Mouse (Mus musculus) neural tube, embryonic 13.5 days (tissue): Measurements from ENCODE around the gene Trmo. TPM values are rescaled to one million over a fixed set of nuclear protein-coding genes. Genes with fewer than 3 reads are reported as not detected.

Source experiments
- ATAC-seq: fragments of 200-750 bp; cut with Nextera tagmentation; 2 replicates; pipeline ENCODE4 v1.8.0; 2017; ENCODE audit warnings: low read depth, mild to moderate bottlenecking, moderate TSS enrichment, moderate library complexity
- H3K27ac ChIP-seq: fragments of 300-500 bp; sonication (generic); replicated peaks from 2 replicates; pipeline ENCODE4 v1.5.1; 2015; ENCODE audit warnings: moderate library complexity, mild to moderate bottlenecking, inconsistent platforms
- H3K27me3 ChIP-seq: fragments of 300-500 bp; sonication (generic); 2 replicates; pipeline ENCODE4 v1.6.1; 2015; ENCODE audit warnings: mild to moderate bottlenecking, inconsistent platforms
- H3K36me3 ChIP-seq: fragments of 300-500 bp; sonication (generic); 2 replicates; pipeline ENCODE4 v1.6.1; 2015; ENCODE audit warnings: mild to moderate bottlenecking, inconsistent platforms
- H3K4me1 ChIP-seq: fragments of 300-500 bp; sonication (generic); replicated peaks from 2 replicates; pipeline ENCODE4 v1.6.1; 2015; ENCODE audit warnings: inconsistent platforms
- H3K4me2 ChIP-seq: fragments of 300-500 bp; sonication (generic); 2 replicates; pipeline ENCODE4 v1.6.1; 2015; ENCODE audit warnings: inconsistent platforms, mild to moderate bottlenecking, moderate library complexity
- H3K4me3 ChIP-seq: fragments of 300-500 bp; sonication (generic); 2 replicates; pipeline ENCODE4 v1.5.1; 2015; ENCODE audit warnings: mild to moderate bottlenecking, inconsistent platforms
- H3K9ac ChIP-seq: fragments of 300-500 bp; sonication (generic); 2 replicates; pipeline ENCODE4 v1.6.1; 2015; ENCODE audit warnings: moderate library complexity, mild to moderate bottlenecking, inconsistent platforms
- H3K9me3 ChIP-seq: fragments of 300-500 bp; sonication (generic); 2 replicates; pipeline ENCODE4 v1.6.1; 2016; ENCODE audit warnings: inconsistent platforms
- WGBS: fragments of 180-500 bp; shearing (Covaris S2); methylation state at CpG from one replicate; pipeline ENCODE4 v1.1.7; 2015; 5-methylcytosine and 5-hydroxymethylcytosine counted together
- polyA plus RNA-seq: library from polyadenylated mRNA; unstranded; fragments of >200 nt; fragmentation: Nextera tagmentation; extraction: Ambion mirVana; gene quantifications from 2 replicates; pipeline ENCODE4 v1.2.1, GENCODE M21; 2015

The Trmo gene
- polyA plus RNA-seq, 1 experiment from 2014 or later = 8.2 TPM

DNA sequence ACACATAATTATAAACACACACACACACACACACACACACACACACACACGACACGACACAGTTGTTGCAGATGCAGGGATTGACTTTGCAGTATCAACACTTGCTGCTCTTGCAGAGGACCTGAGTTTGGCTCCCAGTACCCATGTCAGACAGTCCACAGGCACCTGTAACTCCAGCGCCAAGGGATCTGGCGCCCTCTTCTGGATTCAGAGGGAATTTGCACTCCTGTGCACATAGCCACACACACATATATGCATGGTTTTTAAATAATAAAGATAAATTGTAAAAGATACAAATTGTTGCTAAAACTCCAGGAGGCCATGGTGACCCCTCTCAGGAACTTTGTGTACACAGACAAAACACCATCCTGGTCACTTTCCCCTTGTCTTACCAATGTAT lies 20.2 kb downstream of the Trmo start:
- Histone ChIP-seq H3K36me3 (no peaks in the 10 kb centered on the region), H3K27ac (no peak overlapping the region), H3K9me3 (no peaks in the 10 kb centered on the region), H3K27me3 (peaks cover 39% of the 10 kb centered on the region), H3K9ac (no peak overlapping the region), H3K4me2 (no peak overlapping the region), H3K4me3 (no peak overlapping the region), H3K4me1 (peaks cover 14% of the 10 kb centered on the region; the same call in 1 of the 2 replicates)
- no peak for ATAC-seq
- 68% methylated on average over 4 of the region's 4 CpGs for WGBS

DNA sequence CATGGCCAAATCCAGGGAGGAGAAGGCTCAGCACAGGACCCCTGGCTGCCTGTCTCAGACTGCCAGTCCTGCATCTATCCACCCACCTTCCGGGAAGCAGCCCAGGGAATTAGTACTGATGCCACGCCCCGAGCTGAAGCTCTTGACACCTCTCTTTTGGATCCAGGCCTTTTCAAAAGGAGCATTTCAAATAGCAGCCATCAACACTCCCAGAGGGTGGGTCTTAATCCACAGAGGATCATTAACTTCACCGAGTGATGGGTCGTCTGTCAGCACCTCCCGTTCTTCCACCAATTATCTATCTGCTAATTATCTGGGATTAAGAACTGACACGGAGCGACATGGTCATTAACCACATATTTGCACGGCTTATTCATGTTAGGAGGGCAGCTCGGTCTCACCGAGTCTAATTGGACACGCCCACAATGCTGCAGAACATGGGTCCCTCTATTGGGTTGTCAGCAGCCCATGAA lies 21.7 kb downstream of the Trmo start:
- Histone ChIP-seq H3K9ac (no peak overlapping the region), H3K27ac (no peak overlapping the region), H3K9me3 (no peaks in the 10 kb centered on the region), H3K36me3 (no peaks in the 10 kb centered on the region), H3K27me3 (peaks cover 39% of the 10 kb centered on the region), H3K4me3 (no peak overlapping the region), H3K4me2 (no peak overlapping the region), H3K4me1 (peaks cover 14% of the 10 kb centered on the region; the same call in 1 of the 2 replicates)
- 15% methylated on average over 12 of the region's 12 CpGs for WGBS
- ATAC-seq = no peak

DNA sequence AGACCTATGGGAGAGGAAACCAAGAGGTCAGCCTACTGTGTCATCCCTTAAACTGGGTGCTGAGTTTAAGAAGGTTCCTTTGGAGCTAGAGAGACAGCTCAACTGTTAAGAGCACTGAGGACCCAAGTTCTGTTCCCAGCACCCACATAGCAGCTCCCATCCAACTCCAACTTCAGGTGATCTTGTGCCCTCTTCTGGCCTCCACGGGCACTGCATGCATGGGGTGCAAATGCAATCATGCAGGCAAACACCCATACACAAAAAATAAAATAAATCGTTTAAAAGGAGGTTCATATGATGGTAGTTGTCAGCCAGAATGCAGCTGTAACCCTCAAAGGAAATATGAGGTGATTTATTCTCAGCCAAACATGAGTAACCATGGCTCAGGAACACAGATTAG lies 24.9 kb downstream of the Trmo start:
- H3K9me3 ChIP-seq = no peaks in the 10 kb centered on the region
- no peak for ATAC-seq
- H3K27me3 ChIP-seq = peaks cover 16% of the 10 kb centered on the region
- no peak overlapping the region for H3K4me2 ChIP-seq
- no peaks in the 10 kb centered on the region for H3K36me3 ChIP-seq
- H3K27ac ChIP-seq = no peak overlapping the region
- no peak overlapping the region for H3K4me3 ChIP-seq
- H3K4me1 ChIP-seq = peaks cover 6% of the 10 kb centered on the region; the same call in 1 of the 2 replicates
- no peak overlapping the region for H3K9ac ChIP-seq
- WGBS = 83% methylated on average over 2 of the region's 2 CpGs

DNA sequence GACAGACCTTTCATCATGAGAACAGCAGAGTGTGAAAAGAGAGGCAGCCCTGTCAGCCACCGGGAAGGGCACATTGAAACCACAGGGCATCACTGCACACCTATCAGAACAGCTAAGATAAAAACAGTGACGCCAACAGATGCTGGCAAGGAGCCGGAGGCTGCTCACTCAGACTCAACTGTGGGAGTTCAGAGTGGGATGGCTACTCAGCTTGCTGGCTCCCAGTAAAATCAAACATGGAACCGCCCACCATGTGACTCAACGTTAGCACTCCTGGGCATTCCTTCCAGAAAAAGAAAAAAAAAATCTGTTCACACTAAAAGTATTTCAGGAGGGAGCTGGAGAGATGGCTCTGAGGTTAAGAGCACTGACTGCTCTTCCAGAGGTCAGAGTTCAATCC lies 28.0 kb downstream of the Trmo start:
- H3K4me2 ChIP-seq = no peak overlapping the region
- no peak overlapping the region for H3K9ac ChIP-seq
- H3K27me3 ChIP-seq = peaks cover 25% of the 10 kb centered on the region; the same call in 1 of the 2 replicates
- H3K9me3 ChIP-seq = no peaks in the 10 kb centered on the region
- 77% methylated on average over 5 of the region's 5 CpGs for WGBS
- no peak overlapping the region for H3K4me3 ChIP-seq
- H3K4me1 ChIP-seq = no peaks in the 10 kb centered on the region
- no peak for ATAC-seq
- no peak overlapping the region for H3K27ac ChIP-seq
- H3K36me3 ChIP-seq = no peaks in the 10 kb centered on the region

DNA sequence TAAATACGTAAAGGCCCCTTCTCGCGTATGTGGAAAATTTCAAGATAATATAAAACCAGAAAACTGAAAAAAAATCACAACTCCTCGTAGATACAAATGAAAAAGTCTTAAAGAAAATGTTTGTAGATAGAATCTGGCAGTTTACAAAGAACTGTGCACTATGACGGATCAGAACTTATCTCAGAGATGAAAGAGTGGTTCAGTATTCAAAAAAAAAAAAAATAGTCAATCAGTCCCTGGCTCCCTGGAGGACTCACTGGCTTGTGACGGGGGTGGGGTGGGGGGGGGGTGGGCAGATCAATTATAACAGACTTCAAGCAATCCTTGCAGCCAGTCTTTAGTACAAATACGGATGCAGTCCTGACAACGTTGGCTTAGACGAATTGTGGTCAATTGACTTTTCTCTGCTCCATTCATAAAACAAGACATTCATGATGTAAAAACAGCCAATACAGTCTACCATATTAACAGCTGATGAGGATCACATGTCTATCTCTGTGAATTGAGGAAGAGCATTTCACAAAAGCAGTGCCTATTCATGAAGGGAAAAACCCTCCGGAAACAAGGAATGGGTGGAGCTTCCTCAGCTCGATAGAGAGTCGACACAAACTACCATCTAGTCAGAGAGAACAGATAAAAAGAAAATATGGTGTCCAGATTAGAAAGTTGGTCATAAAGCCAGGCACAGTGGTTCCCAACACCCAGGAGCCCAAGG lies 29.5 kb downstream of the Trmo start:
- 81% methylated on average over 12 of the region's 12 CpGs for WGBS
- Histone ChIP-seq H3K9ac (no peak overlapping the region), H3K9me3 (no peaks in the 10 kb centered on the region), H3K27ac (no peak overlapping the region), H3K4me3 (no peak overlapping the region), H3K4me2 (no peak overlapping the region), H3K27me3 (peaks cover 29% of the 10 kb centered on the region), H3K4me1 (no peaks in the 10 kb centered on the region), H3K36me3 (no peaks in the 10 kb centered on the region)
- ATAC-seq = no peak

DNA sequence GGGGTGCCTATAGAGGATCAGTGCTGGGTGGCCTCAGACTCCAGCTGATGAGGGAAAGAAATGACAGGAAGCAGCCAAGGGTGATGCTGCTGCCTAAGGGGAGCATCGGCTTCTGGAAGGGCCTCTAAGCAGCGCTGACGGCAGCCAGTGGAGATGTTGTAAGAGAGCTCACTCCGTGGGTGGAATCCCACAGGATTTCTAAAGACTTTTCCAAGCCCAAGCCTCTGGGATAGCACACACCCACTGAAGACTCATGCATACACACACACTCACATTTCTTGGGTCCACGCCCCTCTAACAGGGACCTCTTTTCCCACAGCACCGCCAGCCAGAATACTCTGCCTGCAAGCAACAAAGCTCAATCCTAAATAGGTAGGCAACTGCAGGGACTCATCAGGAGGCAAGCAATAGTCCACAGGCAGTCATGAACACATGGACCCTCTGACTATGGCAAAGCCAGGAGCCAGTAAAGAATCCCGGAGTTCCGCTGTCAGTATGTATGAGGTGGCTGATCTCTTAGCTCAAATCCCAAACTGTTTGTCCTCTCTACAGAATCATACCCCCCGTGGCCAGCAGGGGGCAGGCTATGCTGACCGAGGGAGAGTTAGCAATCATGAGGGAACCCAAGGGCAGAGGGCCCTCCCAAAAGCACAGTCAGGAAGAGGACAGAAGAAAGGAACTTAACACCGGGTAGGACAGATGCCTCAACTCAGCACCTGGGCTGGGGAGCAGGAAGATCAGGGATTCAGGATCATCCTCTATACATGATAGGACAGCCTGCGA lies 32.7 kb downstream of the Trmo start:
- WGBS = 54% methylated on average over 12 of the region's 12 CpGs
- no peak for ATAC-seq
- Histone ChIP-seq H3K9me3 (no peaks in the 10 kb centered on the region), H3K27ac (no peak overlapping the region), H3K4me2 (no peak overlapping the region), H3K9ac (no peak overlapping the region), H3K27me3 (peaks cover 56% of the 10 kb centered on the region), H3K4me3 (no peak overlapping the region), H3K36me3 (no peaks in the 10 kb centered on the region), H3K4me1 (no peaks in the 10 kb centered on the region; the same call in 1 of the 2 replicates)

DNA sequence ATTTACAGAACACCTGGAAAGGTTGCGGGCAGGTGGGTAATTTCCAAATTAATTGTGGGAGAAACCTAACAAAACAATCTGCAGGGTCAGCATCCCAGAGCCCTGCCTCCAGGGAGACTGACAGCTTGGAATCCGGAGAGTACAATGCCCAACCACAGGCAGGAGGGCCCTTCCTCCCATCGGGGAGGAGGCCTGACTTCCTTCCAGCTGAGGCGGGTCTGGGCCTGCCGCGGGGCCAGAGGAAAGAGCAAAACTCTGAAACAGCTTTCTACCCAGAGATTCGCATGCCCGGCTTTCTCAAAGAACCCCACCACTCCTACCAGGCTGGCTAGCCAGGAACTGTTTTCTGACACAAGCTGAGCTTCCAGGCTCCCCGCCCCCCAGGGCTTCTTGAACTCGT lies 36.2 kb downstream of the Trmo start:
- ATAC-seq = no peak
- H3K27me3 ChIP-seq = peaks cover 86% of the 10 kb centered on the region
- H3K9ac ChIP-seq = no peak overlapping the region
- no peaks in the 10 kb centered on the region for H3K9me3 ChIP-seq
- H3K4me3 ChIP-seq = no peak overlapping the region
- H3K27ac ChIP-seq = no peak overlapping the region
- no peaks in the 10 kb centered on the region for H3K36me3 ChIP-seq
- WGBS = 10% methylated on average over 10 of the region's 10 CpGs
- no peak overlapping the region for H3K4me2 ChIP-seq
- no peaks in the 10 kb centered on the region; the same call in 1 of the 2 replicates for H3K4me1 ChIP-seq

DNA sequence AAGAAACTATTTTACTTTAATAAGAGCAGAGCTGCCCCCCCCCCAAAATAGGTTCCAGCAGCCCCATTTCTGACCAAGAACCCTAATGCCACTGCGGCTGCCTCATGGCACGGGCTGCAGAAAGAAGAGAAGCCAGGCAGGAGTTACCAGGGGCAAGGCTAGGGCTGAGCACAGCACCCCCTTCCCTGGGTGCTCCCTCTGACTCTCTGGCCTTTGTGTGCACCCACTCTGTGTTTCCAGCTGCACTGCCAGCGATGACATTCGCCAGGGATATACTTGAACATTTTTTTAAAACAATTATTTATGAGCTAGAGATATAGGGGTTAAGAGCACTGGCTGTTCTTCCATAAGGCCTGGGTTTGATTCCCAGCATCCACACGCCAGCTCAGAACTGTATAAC lies 39.7 kb downstream of the Trmo start:
- Histone ChIP-seq H3K27me3 (peaks cover 95% of the 10 kb centered on the region), H3K4me2 (no peak overlapping the region)
- 39% methylated on average over 5 of the region's 5 CpGs for WGBS

DNA sequence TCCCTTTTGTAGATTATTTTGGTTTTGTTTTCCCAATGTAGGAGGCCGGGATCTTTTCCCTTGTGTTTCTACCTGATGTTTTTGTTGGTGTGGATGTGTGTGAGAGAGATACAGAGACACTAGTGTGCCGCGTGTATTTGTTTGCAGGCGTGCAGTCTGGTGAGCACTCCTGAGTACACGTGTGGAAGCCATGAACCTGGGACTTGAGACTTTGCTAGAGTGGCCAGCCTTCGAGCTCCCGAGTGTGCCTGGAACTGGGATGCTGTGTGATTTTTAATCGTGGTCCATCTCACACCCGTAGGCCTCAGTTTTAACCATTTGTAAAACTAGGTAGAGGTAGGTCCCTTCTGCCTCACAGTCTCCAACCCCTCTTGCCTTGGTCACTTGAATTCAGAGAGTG lies 40.3 kb downstream of the Trmo start:
- H3K27me3 ChIP-seq = peaks cover 98% of the 10 kb centered on the region
- H3K9me3 ChIP-seq = no peaks in the 10 kb centered on the region
- 22% methylated on average over 9 of the region's 9 CpGs for WGBS
- no peak overlapping the region for H3K27ac ChIP-seq
- H3K4me3 ChIP-seq = no peak overlapping the region
- no peak for ATAC-seq
- no peak overlapping the region for H3K4me2 ChIP-seq
- no peaks in the 10 kb centered on the region for H3K36me3 ChIP-seq
- peaks cover 9% of the 10 kb centered on the region for H3K4me1 ChIP-seq
- no peak overlapping the region for H3K9ac ChIP-seq

More for the DNA sequence above, 39.7 kb downstream of the Trmo start:
- Histone ChIP-seq H3K4me3 (no peak overlapping the region), H3K4me1 (peaks cover 3% of the 10 kb centered on the region), H3K9me3 (no peaks in the 10 kb centered on the region), H3K27ac (no peak overlapping the region), H3K36me3 (no peaks in the 10 kb centered on the region), H3K9ac (no peak overlapping the region)
- ATAC-seq = no peak

DNA sequence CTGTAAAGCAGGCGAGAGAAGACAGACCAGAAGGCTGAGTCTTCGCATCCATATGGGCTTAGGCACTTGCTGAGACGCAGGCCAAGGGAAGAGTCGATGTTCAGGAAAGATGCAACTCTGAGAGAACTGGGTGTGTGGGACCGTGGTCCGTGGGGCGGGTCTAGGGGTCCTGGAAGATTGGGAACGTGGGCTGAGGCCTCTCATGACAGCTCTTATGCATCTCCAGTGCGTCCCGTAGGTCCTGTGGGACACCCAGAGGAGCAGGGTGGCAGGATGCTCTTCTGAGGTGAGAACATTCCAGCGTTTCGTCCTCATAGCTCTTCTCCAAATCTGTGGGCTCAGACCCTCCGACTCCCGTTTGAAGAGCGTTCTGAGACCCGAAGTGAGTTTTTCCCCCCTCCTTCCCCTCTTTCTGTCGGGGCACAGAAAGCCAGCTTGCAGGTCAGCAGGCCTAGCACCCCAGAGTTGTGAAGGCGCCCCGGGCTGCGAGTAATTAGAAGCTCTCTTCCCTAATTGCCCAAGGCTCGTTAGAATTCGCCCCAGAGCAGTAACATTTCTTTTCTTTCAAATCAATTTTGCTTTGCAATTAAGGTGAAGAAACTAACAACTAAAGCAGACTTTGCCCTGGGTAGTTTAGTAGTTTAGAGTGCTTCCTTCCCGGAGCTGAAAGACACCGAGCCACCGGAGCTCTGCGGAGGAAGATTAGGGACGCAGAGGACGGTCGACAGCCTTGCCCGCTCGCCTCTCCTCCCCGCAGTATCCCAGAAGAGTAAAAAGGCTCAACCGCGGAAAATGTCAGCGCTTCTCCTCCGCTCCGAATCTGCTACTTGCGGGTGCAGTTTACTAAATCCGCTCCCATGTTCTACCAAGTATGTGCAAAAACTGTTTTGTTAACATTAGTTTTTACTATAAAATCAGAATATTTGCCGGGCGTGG lies 41.4 kb downstream of the Trmo start:
- H3K4me3 ChIP-seq = no peak overlapping the region
- no peaks in the 10 kb centered on the region for H3K36me3 ChIP-seq
- H3K27ac ChIP-seq = no peak overlapping the region
- no peak for ATAC-seq
- H3K9me3 ChIP-seq = no peaks in the 10 kb centered on the region
- no peak overlapping the region for H3K9ac ChIP-seq
- H3K4me2 ChIP-seq = no peak overlapping the region
- peaks cover 14% of the 10 kb centered on the region for H3K4me1 ChIP-seq
- peaks cover 98% of the 10 kb centered on the region for H3K27me3 ChIP-seq
- under 1% methylated on average over 41 of the region's 41 CpGs for WGBS

DNA sequence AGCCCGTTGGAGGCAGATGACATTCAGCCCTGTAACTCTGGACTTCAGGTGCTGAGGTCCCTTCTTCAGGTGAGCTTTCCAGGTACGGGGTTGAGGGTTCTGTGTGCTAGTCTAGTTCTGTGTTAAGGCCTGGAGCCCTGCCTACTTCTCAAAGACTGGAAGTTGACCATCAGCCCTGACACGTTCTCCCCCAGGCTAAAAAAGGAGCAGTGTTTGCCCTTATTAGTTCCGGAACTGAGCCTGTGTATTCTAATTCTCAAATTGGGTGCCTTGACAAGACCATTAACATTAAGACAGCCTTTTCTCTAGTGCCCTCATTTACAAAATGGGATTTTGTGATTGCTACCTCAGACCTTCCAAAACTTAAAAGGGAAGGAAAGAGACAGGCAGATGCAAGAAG lies 42.1 kb downstream of the Trmo start:
- H3K27me3 ChIP-seq = peaks cover 99% of the 10 kb centered on the region
- no peak for ATAC-seq
- H3K9ac ChIP-seq = no peak overlapping the region
- no peak overlapping the region for H3K4me2 ChIP-seq
- H3K27ac ChIP-seq = no peak overlapping the region
- 7% methylated on average over 4 of the region's 4 CpGs for WGBS
- H3K36me3 ChIP-seq = no peaks in the 10 kb centered on the region
- no peak overlapping the region for H3K4me3 ChIP-seq
- H3K4me1 ChIP-seq = peaks cover 18% of the 10 kb centered on the region
- no peaks in the 10 kb centered on the region for H3K9me3 ChIP-seq

DNA sequence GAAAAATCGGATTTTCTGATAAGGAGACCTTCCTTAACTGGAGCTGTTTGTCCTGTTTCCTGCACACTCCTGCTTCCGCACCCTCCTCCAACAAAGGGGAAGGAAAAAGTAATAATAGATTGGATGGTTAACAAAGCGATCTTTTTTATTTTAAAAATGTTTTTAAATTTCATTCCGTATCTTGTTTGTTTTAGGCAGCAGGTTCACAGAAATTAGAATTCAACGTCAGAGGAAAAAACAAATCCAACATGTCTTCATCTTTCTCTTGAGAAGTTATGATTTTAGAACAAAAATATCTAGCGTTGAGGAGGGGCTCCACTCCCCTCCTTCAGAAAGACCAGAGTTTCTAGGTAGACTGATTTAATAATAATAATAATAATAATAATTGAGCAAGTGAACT lies 43.0 kb downstream of the Trmo start:
- Histone ChIP-seq H3K27me3 (peaks cover 99% of the 10 kb centered on the region), H3K4me2 (no peak overlapping the region), H3K9me3 (no peaks in the 10 kb centered on the region), H3K27ac (no peak overlapping the region), H3K9ac (no peak overlapping the region), H3K4me3 (no peak overlapping the region), H3K4me1 (peaks cover 18% of the 10 kb centered on the region), H3K36me3 (no peaks in the 10 kb centered on the region)
- WGBS = 27% methylated on average over 6 of the region's 6 CpGs
- ATAC-seq = no peak
